Mouse (Mus musculus) liver, adult 2 months (tissue): ENCODE measurements around the gene Slc9a9.

ENCODE experiments used
- CTCF ChIP-seq: fragments of 200-500 bp; IDR thresholded peaks from 2 replicates; pipeline ENCODE4 v1.5.1; 2011; ENCODE audit warnings: low read depth, low read length, control low read depth
- POLR2A ChIP-seq: fragments of 200-500 bp; IDR thresholded peaks from 2 replicates; pipeline ENCODE4 v1.6.1; 2011; ENCODE audit warnings: low read length, control low read depth; ENCODE audit not compliant: insufficient read depth; ENCODE audit errors: extremely low read depth

- TF ChIP-seq POLR2A: no peak
- TF ChIP-seq CTCF: no peak
Measured at GRCm38 (mm10) chr9:94958382-94958781, 288.7 kb downstream of the Slc9a9 start.
